21 mouse cellular contexts compared by ENCODE assay signal in genomic region chr7:39650483-39651102, GRCm38 (mm10).
DNase-seq lines count a peak whose midpoint lies in the region; ATAC-seq and TF ChIP-seq lines count a peak whose summit lies in the region.
"Had no signal": no experiment of that assay in that cellular context is flagged by ENCODE, and none has a peak within 500 bp of the region (broad histone marks: within the 10 kb centered on the region; RNA-seq: fewer than 3 reads in every experiment).

No protein-coding gene starts in this region.

- dilution Hi-C loops in CH12.LX (cut with MboI; ENCODE audit: extremely low pct_ligation_motif_present, extremely low pct_unique_long_range_greater_than_20kb, low sequenced_read_pairs): no loop called here

- peak; percentile 34 for DNase-seq in CD4-positive helper T cell, adult 2 months (ENCODE audit: low read depth, low spot score)
- DNase-seq in CH12.LX (ENCODE audit: extremely low read depth): no peak
- no peak for DNase-seq in kidney, postnatal 10 days
- no peak for DNase-seq in adrenal gland, postnatal 14 days
- DNase-seq in retina, embryonic 14.5 days (ENCODE audit: low spot score): no peak
- DNase-seq: adrenal gland, postnatal 10 days; cerebellum, adult 2 months; cerebellum, postnatal 10 days; gastrocnemius, postnatal 36 days; heart, adult 2 months; heart, postnatal 14 days had no signal

- peaks cover 4 to 22% of the 10 kb centered on the region in 2 experiments; a peak in 2 of 4 replicates for H3K4me1 ChIP-seq in CH12.LX (ENCODE audit: control insufficient read depth in 1 of 2, insufficient read depth in 2 of 2)
- H3K4me1 ChIP-seq: embryonic facial prominence, embryonic 12.5 days; forebrain, embryonic 15.5 days; heart, embryonic 15.5 days; hindbrain, embryonic 13.5 days had no signal

- no peak overlapping the region for H3K4me3 ChIP-seq in CH12.LX (replicated peaks in 1 of 3; ENCODE audit: low read depth in 2 of 3, low read length in 2 of 3, poor library complexity in 1 of 3)
- H3K4me3 ChIP-seq: embryonic facial prominence, embryonic 12.5 days; forebrain, embryonic 15.5 days; heart, adult 2 months; heart, embryonic 15.5 days; hindbrain, embryonic 13.5 days had no signal

- H3K4me2 ChIP-seq in CH12.LX (ENCODE audit: insufficient read depth, low read depth, poor library complexity, severe bottlenecking): peak overlapping the region; percentile 62; the same call in 1 of the 2 replicates
- H3K4me2 ChIP-seq: embryonic facial prominence, embryonic 12.5 days; forebrain, embryonic 15.5 days; heart, embryonic 11.5 days; heart, embryonic 15.5 days; hindbrain, embryonic 13.5 days had no signal

- no peak for TF ChIP-seq POLR2A in CH12.LX (IDR thresholded peaks at IDR 0.05; ENCODE audit: low read depth, low read length)

- ATAC-seq in common myeloid progenitor, adult 5-6 weeks (replicated peaks; ENCODE audit: low read depth, poor library complexity, severe bottlenecking): peak; percentile 57
- peak; percentile 59 for ATAC-seq in megakaryocyte-erythroid progenitor cell, adult 5-6 weeks (replicated peaks; ENCODE audit: low FRiP score, low TSS enrichment, poor library complexity, severe bottlenecking)
- ATAC-seq: forebrain, embryonic 15.5 days; hindbrain, postnatal 0 days; intestine, embryonic 16.5 days; Patski had no signal

- H3K36me3 ChIP-seq in CH12.LX (replicated peaks in 1 of 2; ENCODE audit: control insufficient read depth in 1 of 2, insufficient read depth in 1 of 2, low read length in 1 of 2): no peaks in the 10 kb centered on the region
- H3K36me3 ChIP-seq: embryonic facial prominence, embryonic 12.5 days; forebrain, embryonic 15.5 days; heart, embryonic 15.5 days; hindbrain, embryonic 13.5 days had no signal

- peak overlapping the region; percentile 33; the same call in 1 of the 2 replicates for H3K9ac ChIP-seq in CH12.LX (ENCODE audit: insufficient read depth, low read depth)
- H3K9ac ChIP-seq: embryonic facial prominence, embryonic 12.5 days; forebrain, embryonic 15.5 days; heart, embryonic 15.5 days; hindbrain, embryonic 13.5 days had no signal

- no peak for TF ChIP-seq CTCF in CH12.LX (conservative IDR thresholded peaks at IDR 0.05 in 1 of 2, IDR thresholded peaks at IDR 0.05 in 1 of 2; ENCODE audit: low read depth in 2 of 2, low read length in 2 of 2)

- H3K79me2 ChIP-seq in CH12.LX (replicated peaks; ENCODE audit: control insufficient read depth, extremely low read depth, insufficient read depth, poor library complexity, severe bottlenecking): no peaks in the 10 kb centered on the region

- H3K27ac ChIP-seq in CH12.LX (ENCODE audit: insufficient read depth, low read depth): no peak overlapping the region
- H3K27ac ChIP-seq: embryonic facial prominence, embryonic 12.5 days; forebrain, embryonic 15.5 days; heart, adult 2 months; heart, embryonic 15.5 days; hindbrain, embryonic 13.5 days; hindbrain, postnatal 0 days had no signal

- H3K27me3 ChIP-seq in CH12.LX (replicated peaks): no peaks in the 10 kb centered on the region
- H3K27me3 ChIP-seq: embryonic facial prominence, embryonic 12.5 days; forebrain, embryonic 15.5 days; heart, embryonic 15.5 days; hindbrain, embryonic 13.5 days had no signal

- in situ Hi-C loops in CH12.LX (cut with MboI; ENCODE audit: low pct_ligation_motif_present, low pct_unique_long_range_greater_than_20kb, low sequenced_read_pairs): no loop called here

- H3K9me3 ChIP-seq in CH12.LX (replicated peaks; ENCODE audit: low read length): no peaks in the 10 kb centered on the region
- H3K9me3 ChIP-seq: embryonic facial prominence, embryonic 12.5 days; forebrain, embryonic 15.5 days; heart, embryonic 15.5 days; hindbrain, embryonic 13.5 days had no signal

- no peak for TF ChIP-seq EP300 in CH12.LX (IDR thresholded peaks at IDR 0.05; ENCODE audit: low read length)

- no peak for TF ChIP-seq RAD21 in CH12.LX (IDR thresholded peaks at IDR 0.05; ENCODE audit: low read depth, low read length)

TF ChIP-seq in CH12.LX, 34 proteins besides CTCF, POLR2A, EP300 and RAD21:
- TF ChIP-seq SIN3A (IDR thresholded peaks at IDR 0.05; ENCODE audit: low read length): no peak
- TF ChIP-seq IRF4 (IDR thresholded peaks at IDR 0.05; ENCODE audit: low read depth, low read length): no peak
- no peak for TF ChIP-seq POLR2AphosphoS2 (IDR thresholded peaks at IDR 0.05; ENCODE audit: low read depth, low read length)
- TF ChIP-seq ETS1 (conservative IDR thresholded peaks at IDR 0.05; ENCODE audit: low read depth, low read length): no peak
- no peak for TF ChIP-seq GABPA (IDR thresholded peaks at IDR 0.05; ENCODE audit: insufficient replicate concordance, low read depth, low read length)
- no peak for TF ChIP-seq MEF2A (IDR thresholded peaks at IDR 0.05; ENCODE audit: borderline replicate concordance, low read depth, low read length)
- TF ChIP-seq MAFK (IDR thresholded peaks at IDR 0.05; ENCODE audit: insufficient replicate concordance, low read length): no peak
- TF ChIP-seq NELFE (IDR thresholded peaks at IDR 0.05; ENCODE audit: low read depth, low read length): no peak
- TF ChIP-seq TCF12 (IDR thresholded peaks at IDR 0.05; ENCODE audit: low read depth, low read length): no peak
- no peak for TF ChIP-seq ELF1 (IDR thresholded peaks at IDR 0.05; ENCODE audit: low read depth, low read length)
- no peak for TF ChIP-seq CHD2 (IDR thresholded peaks at IDR 0.05; ENCODE audit: low read length)
- TF ChIP-seq MXI1 (IDR thresholded peaks at IDR 0.05; ENCODE audit: low read depth, low read length): no peak
- TF ChIP-seq HCFC1 (IDR thresholded peaks at IDR 0.05; ENCODE audit: low read depth, low read length): no peak
- TF ChIP-seq RCOR1 (conservative IDR thresholded peaks at IDR 0.05; ENCODE audit: low read depth, low read length): no peak
- no peak for TF ChIP-seq PAX5 (IDR thresholded peaks at IDR 0.05; ENCODE audit: low read length)
- TF ChIP-seq MAX (IDR thresholded peaks at IDR 0.05; ENCODE audit: low read length): no peak
- TF ChIP-seq UBTF (IDR thresholded peaks at IDR 0.05; ENCODE audit: low read depth, low read length): no peak
- no peak for TF ChIP-seq KAT2A (IDR thresholded peaks at IDR 0.05; ENCODE audit: insufficient replicate concordance, low read length)
- no peak for TF ChIP-seq CHD1 (IDR thresholded peaks at IDR 0.05; ENCODE audit: low read depth, low read length)
- TF ChIP-seq BHLHE40 (IDR thresholded peaks at IDR 0.05; ENCODE audit: low read depth, low read length): no peak
